Comparison of ENCODE assay signal across 8 mouse cellular contexts in the genomic region with DNA sequence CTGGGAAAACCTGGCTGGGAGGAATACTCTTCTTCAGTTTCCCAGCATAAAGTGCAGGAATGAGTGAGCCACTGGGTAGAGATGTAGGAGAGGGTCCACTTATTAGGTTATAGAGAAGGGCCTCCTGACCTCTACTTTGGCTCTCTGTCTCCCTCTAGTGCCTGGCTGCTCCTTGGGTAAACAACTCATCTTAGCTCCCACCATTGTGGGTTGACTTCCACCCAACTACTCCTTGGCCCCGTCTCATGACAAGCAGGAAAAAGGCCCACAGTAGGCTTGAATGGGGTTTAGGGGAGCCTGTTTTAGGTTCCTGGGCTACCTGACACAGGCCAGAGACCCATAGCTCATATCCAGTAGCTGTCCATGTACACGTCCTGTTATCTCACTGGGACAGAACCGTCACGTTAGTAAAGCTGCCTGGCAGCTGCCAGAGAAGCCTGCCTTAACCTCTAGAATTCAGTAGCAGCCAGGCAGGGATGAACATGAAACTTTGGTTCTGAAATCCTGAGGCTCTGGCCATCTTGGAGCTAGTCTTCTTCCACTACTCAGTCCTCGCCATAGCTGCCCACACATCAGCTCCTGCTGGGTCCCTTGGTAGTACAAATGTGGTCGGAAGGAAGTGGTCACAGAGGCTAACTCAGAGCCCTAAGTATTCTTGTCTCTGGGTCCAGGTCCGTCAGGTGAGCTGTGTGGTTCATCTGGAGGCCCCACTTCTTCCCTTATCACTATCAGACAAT. TPM values are rescaled to one million over a fixed set of nuclear protein-coding genes. Genes with fewer than 3 reads are reported as not detected.
DNase-seq lines count a peak whose midpoint lies in the region.

No protein-coding gene starts in this region.

- peak; percentile 70 for DNase-seq in adrenal gland, postnatal 14 days
- no peak for DNase-seq in adrenal gland, adult 8-10 months
- DNase-seq in left cerebral cortex, postnatal 4 days: peak; percentile 53
- no peak for DNase-seq in left cerebral cortex, postnatal 14 days (ENCODE audit: low spot score in 2 of 2)
- DNase-seq in embryo, embryonic 9.5 days (ENCODE audit: extremely low spot score): peak; percentile 38
- peak; percentile 56 to 86 for DNase-seq in kidney, postnatal 36 days
- peak; percentile 35 to 51 for DNase-seq in natural killer cell, adult 2 months (ENCODE audit: low spot score in 2 of 2)
- DNase-seq in frontal cortex, postnatal 36 days (ENCODE audit: low spot score in 2 of 2): no peak

- intact Hi-C loops in left cerebral cortex, postnatal 4 days (cut with DNase I): no loop called here
- intact Hi-C loops in left cerebral cortex, postnatal 14 days (cut with DNase I): no loop called here

RNA-seq across cellular contexts. Expression of a gene that starts 16.3 kb away (rescaled TPM):
- 68.8 and 77.5 TPM in 2 replicates for total RNA-seq in adrenal gland, postnatal 14 days (2021)
- 100 to 1,000 TPM in 3 of 4 experiments, 10 to 100 TPM in 1; 94.3 to 171 (median 118) TPM for total RNA-seq in adrenal gland, adult 8-10 months (2022)
- 10 to 100 TPM; 66.1 to 69.2 TPM for total RNA-seq in left cerebral cortex, postnatal 4 days (2021)
- total RNA-seq in left cerebral cortex, postnatal 14 days (2021): 10 to 100 TPM; 41.2 to 42.9 TPM

RNA-seq across cellular contexts. Expression of a gene that starts 23.2 kb away (rescaled TPM):
- 59.4 and 60.0 TPM in 2 replicates for total RNA-seq in adrenal gland, postnatal 14 days (2021)
- 10 to 100 TPM; 69.0 to 85.2 (median 76.4) TPM for total RNA-seq in adrenal gland, adult 8-10 months (2022)
- total RNA-seq in left cerebral cortex, postnatal 4 days (2021): 10 to 100 TPM; 49.7 to 51.6 TPM
- 10 to 100 TPM; 48.3 to 51.3 TPM for total RNA-seq in left cerebral cortex, postnatal 14 days (2021)

RNA-seq across cellular contexts. Expression of a gene that starts 24.2 kb away (rescaled TPM):
- total RNA-seq in adrenal gland, postnatal 14 days (2021): 57.3 and 67.7 TPM in 2 replicates
- 100 to 1,000 TPM in 2 of 4 experiments, 10 to 100 TPM in 2; 52.3 to 113 (median 89.3) TPM for total RNA-seq in adrenal gland, adult 8-10 months (2022)
- total RNA-seq in left cerebral cortex, postnatal 4 days (2021): 100 to 1,000 TPM; 191 to 197 TPM
- total RNA-seq in left cerebral cortex, postnatal 14 days (2021): 100 to 1,000 TPM; 112 to 121 TPM

RNA-seq across cellular contexts. Expression of a gene that starts 30.6 kb away (rescaled TPM):
- 8.5 and 11.8 TPM in 2 replicates for total RNA-seq in adrenal gland, postnatal 14 days (2021)
- total RNA-seq in adrenal gland, adult 8-10 months (2022): 10 to 100 TPM; 16.1 to 33.3 (median 21.8) TPM
- 10 to 100 TPM; 43.7 to 48.7 TPM for total RNA-seq in left cerebral cortex, postnatal 4 days (2021)
- 10 to 100 TPM; 20.2 to 22.0 TPM for total RNA-seq in left cerebral cortex, postnatal 14 days (2021)

RNA-seq across cellular contexts. Expression of a gene that starts 48.2 kb away (rescaled TPM):
- 77.3 and 89.9 TPM in 2 replicates for total RNA-seq in adrenal gland, postnatal 14 days (2021)
- 100 to 1,000 TPM; 105 to 115 (median 108) TPM for total RNA-seq in adrenal gland, adult 8-10 months (2022)
- total RNA-seq in left cerebral cortex, postnatal 4 days (2021): 100 to 1,000 TPM; 288 to 305 TPM
- total RNA-seq in left cerebral cortex, postnatal 14 days (2021): 100 to 1,000 TPM; 300 to 308 TPM

Comparison
In these comparisons a context has a peak if more than half of its experiments do, and no peak if none do; other contexts are left out.
1. DNase-seq: peak in adrenal gland, postnatal 14 days (single experiment), left cerebral cortex, postnatal 4 days (single experiment), embryo, embryonic 9.5 days (single experiment), kidney, postnatal 36 days (2 of 2) and natural killer cell, adult 2 months (2 of 2); none in adrenal gland, adult 8-10 months (single experiment), left cerebral cortex, postnatal 14 days (0 of 2) and frontal cortex, postnatal 36 days (0 of 2).